Mouse (Mus musculus): ENCODE data around the gene Ccr7.
A peak's percentile ranks its signal among the peaks of the same experiment; 100 is the strongest.

The Ccr7 gene

DNA sequence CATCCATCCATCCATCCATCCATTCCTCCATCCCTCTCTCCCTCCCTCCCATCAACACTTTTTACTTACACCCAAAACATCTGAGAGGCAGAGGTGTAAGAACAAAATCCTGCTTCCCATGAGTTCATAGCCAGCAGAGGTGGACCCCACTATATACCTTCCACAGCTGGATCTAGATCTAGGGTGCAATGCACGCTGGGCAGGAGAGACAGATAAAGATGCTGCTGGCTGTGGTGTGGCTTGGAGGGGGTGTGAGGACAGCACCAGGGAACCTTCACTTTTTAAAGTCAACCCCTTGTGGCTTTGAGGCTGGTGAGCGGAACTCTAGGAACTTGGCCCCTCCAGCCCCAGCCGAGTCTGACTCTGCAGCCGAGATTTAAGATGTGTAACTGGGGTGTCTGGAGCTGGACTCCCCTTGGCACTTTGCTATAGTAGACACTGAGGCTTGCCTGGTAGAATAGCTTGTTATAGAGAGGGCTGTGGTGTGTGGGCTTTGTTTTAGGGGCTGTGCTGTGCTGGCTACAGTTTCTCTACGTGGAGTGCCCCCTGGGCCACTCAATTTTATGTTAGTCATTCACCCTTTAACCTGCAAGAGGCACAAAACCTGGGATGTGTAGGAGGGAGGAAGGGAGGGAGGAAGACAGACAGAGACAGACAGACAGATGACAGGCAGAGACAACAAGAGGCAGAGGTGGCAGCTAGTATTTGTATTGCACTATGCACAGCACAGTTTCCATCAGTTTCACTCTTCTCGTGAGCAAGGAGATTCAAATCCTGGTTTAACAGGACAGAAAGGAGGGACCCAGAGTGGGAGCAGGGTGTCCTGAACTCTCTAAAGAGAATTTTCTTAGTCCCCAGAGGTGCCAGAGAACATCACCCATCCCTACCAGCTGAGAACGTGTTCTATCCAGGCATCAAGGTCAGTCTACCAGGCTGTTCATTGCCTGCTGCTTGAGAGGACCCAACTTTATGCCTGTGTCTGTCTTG lies 817 bp downstream of the Ccr7 start:
- DNase-seq: no peak

DNA sequence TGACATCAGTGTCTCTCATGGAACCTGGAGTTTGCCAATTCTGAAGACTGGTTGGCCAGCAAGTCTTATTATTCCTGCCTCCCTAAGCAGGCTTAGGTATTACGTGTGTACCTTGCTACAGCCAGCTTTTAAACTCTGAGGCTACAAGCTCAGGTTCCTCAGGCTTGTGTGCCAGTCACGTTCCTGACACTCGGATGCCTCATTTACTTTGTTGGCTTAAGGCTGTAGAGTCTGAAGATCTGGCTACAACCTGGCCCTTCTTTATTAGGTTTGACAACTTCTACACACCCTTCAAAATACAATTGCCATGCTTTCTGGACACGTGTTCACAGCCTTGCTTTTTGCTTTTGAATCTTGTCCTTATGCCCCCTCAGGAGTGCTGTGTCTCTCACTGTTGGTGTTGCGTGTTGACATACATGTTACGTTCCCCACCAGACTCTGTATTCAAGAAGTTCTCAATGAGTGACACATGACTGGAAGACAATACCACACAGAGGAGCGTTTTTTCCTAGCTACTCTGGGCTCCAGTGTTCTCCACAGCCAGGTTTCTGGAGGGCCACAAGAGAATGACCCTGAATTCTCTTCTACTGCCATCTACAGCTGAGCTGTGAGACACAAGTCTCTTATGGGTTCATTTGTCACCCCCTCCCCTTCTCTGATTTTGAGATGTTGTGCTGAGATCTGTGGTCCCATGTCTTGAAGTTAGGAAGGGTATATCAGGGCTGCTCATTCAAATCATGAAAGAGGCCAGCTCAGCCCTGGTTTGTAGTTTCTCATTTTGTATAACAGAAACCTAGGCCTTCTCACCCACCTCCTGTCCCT lies 2.3 kb downstream of the Ccr7 start:
- DNase-seq: no peak

DNA sequence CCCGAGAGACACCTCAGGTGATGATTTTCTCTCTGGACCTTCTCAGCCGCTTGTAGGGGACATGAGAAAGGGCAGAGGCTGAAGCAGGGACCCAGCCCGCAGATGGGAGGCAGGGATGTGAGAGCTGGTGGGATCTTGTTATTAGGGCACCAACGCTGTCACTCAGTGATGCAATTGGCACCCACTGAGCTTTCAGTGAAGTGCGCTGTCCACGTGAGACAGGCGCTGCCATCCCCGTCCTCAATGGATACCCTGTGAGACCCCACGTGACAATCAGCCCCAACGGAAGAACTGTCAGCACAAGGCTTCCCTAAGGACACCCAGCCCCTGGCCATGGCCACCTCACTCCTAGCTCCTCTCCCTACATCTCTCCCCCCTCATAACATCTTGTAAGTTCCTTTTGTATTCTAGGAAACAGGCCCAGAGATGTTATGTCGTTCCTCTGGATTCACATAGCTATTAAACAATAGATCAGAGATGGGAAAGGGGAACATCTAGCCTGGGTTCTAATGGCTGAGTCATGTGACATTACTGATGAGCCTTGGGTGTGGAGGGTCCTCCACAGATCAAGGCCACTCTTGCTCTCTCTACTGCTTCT lies 3.4 kb downstream of the Ccr7 start:
- DNase-seq: no peak

DNA sequence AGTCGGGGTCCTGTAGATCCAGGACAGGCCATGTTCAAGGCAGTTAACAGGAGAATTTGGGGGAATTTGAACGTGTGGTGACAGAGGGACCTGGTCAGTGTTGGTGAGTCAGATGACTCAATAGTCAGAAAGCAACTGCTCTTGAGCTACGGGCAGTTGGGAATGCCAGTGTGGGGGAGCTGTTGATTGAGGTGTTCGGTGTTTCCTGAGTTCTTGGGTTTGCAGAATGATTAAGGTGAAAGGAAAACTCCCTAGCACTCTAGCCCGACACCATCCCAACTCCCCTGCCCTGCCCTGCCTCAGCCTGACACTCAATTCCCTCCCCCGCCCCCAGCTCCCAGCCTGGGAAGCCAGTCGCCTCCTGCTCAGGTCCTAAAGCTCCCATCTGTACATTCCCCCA lies 4.0 kb downstream of the Ccr7 start:
- DNase-seq: no peak

DNA sequence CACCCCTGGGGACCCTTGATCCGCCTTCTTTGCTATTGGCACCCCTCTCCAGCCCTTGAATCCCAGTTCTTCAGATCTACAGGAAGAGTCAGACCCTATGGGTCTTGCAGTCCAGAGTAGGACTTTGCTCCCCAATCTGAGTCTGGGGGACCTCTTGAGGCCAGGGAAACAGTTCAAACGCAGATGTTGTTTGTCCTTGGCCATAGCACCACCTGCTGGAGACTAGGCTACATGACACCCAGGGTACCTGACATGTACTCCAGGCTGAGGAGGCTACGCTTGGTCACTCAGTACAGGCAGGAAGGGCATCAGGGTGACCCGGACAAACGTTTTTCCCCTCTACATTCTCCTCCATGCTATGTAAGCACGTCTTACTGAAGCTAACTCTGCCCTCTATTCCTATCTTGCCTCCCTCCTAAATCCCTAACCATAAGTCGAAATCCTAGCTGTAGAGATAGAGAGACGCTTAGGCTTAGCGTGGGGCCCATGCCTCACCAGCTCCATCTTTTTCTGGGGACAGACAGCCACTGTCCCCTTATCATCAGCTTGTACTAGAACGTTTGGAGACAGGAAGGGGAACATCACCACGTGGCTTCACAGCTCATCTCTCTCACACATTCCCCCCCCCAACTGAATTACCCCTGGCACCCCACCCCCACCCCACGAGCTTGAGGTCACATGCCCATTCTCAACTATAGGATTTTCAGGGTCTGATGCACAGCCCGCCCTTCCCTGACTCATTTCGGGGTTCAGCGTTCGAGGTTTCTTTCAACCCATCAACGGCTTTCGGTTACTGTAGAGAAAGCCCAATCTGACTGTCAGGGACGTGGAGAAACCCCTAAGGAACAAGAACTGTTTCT lies 4.7 kb downstream of the Ccr7 start:
- DNase-seq: peak; percentile 68 to 78

DNA sequence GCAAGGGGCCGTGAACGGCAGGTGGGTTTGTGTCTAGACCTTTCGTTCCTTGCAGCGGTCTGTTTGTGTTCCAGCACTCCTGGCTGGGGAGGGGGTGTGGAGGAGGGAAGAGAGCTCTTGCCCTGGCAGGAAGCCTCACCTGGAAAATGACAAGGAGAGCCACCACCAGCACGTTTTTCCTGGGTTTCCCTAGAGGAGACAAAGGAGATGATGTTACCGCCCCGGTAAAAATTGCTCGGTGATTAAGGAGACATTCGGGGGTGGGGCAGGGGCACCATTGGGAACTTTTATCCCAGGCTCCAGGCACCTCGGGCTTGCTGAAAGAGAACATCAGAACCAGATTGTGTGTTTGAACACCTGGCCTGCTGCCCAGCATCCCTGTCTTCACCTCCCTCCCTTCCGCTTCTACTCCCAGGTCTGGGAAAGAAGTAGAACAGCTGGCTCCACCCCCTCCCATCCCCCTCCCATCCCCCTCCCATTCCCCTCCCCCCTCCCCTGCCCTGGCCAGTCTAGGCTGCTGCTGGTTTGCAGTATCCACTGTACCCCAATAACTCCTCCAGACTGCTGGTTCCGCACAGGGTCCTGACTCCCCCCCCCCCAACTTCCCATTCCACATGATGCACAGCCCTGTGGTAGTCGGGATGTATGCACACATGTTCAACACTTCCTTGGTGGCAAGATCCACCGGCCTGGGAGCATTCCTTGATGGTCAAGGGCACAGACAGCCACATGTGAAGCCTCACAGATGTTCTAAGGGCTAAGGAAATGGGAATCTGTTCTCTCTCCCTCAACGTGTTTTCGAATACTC lies 5.8 kb downstream of the Ccr7 start:
- no peak for DNase-seq

DNA sequence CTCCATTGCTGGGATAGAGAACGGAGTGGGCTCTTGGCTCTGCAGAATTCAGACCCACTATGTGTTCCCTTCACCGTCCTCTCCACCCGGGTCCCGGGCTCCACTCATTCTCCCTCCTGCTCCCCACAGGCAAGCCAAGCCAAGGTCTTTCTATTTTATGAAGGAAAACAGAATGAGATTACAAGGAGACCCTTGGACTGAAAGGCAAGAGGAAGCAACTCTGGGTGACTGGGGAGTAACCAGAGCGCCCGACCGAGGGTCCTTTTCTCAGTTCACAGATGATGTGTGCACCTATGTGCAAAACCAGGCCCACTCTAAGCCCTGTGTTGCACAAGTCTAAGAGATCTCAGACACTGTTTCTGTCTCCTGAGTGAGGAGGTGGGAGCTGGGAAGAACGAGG lies 6.5 kb downstream of the Ccr7 start:
- DNase-seq: no peak

DNA sequence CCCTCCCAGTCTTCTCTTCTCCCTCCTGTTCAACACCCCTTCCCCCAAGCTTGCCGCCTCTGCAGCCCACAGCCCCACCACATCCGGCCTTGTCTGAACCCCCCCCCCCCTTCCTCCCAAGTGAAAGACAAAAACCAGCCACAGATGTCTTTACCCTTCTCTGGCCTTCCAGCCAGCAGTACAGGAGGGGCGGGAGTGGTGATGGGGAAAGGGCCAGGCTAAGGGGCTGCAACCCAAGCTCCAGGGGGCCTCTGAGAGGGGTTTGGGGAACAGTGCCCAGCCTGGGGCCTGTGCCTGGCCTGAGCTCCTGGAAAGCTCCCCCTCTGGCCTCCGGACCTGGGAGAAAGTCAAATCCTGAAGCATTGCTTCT lies 7.0 kb downstream of the Ccr7 start:
- peak; percentile 67 to 75 for DNase-seq

DNA sequence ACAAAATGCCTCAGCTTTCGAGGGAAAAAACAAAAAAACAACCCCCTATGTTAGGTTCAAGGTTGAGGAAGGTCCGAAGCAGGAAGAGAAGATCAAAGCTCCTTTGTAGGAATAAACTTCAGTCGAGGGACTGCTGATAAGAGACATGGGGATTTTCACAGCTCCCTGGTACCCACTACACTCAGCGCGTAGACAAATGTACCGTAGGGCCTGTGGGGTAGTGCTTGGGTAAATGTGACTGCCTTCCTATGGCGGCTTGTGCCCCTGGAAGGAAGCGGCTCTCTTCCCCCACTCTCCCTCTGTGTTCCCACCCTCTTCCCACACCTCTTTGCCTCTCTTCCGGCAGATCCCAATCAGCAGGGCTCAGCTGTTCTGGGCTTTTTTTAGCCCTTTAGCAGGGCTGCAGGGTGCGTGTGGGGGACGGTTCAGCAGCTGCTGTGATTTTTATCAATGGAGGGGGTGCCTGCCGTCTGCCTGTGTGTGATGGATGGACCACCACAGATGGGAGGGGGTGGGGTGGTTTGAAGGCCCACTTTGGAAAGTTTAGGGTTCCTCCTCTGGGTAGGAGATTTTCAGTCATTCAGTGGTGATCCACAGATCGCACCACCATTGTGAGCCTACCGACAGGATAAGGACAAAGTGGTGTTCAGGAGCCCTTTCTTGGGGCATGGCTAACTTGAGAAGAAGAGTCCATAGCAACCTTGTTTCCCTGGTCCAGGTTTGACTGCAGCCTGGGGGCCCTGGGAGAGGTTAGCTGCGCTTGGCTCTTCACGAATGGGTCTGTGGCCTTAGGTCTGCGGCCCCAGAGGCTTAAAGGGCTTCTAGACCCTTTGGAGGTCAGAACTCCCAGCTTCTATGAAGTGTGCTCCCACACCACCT lies 7.6 kb downstream of the Ccr7 start:
- DNase-seq: peak in 1 of 2 experiments; percentile 52

DNA sequence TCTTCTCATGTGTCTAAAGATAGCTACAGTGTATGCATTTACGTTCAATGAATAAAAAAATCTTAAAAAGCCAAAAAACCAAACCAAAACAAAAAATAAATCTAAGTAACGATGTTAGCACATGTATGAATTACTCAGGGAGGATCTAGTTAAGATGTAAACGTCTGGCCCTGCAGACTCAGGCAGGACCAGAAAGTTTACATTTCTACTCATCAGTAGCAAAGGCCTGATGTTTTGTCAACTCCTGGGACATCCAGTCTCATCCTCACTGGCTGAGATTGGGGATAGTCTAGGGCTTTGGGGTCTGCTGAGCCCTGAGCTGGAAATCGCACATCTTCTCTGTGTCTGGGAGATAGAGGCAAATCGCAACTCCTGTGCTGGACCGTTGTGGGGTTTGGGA lies 8.3 kb downstream of the Ccr7 start:
- no peak for DNase-seq

DNA sequence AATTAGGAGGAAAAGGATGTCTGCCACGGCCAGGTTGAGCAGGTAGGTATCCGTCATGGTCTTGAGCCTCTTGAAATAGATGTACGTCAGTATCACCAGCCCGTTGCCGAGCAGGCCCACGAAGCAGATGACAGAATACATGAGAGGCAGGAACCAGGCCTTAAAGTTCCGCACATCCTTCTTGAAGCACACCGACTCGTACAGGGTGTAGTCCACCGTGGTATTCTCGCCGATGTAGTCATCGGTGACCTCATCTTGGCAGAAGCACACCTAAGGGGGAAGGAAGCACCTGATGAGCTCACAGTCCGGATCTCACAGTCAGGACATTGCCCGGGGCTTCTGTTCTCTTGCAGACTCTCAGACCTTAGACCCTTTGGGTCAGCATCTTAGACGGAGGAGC lies 9.1 kb downstream of the Ccr7 start:
- no peak for DNase-seq

DNA sequence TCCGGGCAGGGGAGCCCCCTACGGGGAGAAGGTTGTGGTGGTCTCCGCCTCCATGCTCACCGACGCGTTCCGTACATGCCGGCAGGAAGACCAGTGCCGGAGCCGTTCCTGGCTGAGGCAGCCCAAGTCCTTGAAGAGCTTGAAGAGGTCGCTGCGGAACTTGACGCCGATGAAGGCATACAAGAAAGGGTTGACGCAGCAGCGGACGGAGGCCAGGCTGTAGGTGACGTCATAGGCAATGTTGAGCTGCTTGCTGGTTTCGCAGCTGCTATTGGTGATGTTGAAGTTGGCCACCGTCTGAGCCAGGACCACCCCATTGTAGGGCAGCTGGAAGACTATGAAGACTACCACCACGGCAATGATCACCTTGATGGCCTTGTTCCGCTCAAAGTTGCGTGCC lies 9.9 kb downstream of the Ccr7 start:
- DNase-seq: no peak

DNA sequence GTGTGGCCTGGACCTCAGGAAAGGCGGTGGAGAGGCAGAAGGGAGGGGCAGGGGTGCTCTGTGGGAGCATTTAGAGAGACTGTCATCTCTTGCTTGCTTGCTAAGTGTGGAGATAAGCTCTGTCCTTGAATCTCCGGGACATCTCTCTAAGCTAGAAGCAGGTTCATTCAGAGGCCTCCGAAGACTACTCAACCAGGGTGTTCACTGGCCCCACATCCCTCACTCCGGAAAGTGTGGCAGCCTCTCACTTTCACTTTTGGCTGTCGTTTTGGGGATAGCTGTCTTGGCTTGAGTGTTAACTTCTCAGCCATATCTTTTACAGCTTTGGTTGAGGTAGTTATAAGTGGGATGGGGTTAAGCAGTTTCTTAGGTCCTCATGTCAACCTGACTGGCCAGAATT lies 10.4 kb downstream of the Ccr7 start:
- DNase-seq: no peak

DNA sequence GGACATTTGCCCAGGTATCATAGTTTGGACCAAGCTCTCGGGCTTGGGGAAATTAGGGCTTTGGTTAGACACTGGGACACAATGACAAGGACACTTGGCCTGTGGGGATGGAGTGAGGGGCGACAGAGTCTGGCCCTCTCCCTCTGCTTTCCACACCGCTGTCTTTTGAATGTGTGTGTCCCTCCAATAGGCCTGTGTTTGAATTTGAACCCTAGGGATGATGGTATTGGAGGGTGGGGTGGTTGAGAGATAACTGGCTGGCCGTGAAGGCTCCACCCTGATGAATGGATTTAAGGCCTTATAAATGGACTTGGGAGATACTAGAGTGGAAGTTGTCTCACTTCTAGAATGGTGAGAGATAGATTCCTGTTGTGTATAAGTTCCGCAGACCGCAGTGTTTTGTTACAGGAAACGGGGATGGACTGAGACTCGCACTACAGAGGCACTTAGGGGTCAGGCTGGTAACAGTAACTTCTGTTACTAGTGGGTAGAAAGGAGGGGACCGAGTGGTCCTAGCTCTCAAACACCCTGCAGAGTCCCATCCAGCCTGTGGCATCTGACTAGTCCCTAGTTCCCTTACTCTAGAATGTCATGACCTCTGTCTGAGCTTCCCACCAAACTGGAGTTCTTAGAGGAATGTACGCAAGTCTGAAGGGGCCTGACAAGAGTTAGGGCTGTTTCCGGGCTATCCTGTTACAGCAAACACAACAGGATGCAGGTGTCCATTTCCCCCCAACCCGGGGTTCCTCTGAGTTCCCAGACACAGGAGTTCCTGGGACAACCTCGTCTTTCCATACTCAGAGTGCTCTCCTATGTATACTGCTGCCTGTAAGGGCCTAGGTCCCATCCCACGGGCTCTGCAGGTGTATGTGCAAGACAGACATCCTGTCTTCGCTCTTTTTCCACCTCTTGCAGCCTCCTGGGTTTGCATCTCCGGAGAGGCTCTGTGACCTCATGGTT lies 11.5 kb downstream of the Ccr7 start:
- peak in 1 of 2 experiments; percentile 59 for DNase-seq

DNA sequence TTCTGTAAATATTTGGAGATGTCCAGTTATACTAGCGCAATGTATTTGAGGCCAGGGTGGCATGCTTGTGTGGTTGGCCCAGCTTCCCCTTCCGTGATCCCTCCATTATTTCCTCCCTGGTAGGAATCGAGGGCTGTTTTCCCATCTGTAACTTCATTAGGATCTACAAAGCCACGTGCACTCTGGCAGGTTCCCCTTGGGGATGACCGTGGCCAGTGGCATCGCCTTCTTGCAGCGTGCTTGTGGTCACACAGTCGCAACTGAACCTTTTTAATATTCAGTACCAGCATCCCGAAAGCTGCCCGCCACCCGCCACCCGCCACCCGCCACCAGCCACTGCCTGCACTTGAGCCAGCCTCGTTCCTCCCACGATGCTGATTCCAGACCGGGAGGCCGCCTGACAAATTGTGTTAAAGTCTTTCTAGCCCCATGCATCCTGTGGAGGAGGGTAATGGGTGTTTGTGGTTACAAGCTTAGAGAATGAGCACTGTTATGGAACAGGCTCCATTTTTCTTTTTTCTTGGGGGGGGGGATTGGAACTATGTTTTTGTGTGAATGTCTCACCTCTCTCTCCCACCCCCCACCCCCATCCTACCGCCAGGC lies 12.3 kb downstream of the Ccr7 start:
- no peak for DNase-seq

DNA sequence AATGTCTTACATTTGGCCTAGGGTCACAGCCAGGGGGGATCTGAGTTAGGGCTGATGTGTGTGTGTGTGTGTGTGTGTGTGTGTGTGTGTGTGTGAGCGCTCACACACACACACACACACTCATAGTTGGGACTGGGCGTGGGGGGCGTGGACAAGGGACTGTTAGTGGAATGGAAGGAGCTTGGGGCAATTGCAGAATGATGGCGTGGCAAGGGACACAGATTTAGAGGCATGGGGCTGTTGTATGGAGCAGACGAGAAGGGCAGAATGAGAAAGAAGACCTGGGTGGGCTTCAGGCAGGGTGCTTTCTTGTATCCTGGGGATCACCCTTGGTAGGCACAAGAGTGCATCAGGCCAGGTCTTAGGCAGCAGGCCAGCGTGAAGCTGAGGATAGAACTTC lies 12.8 kb downstream of the Ccr7 start:
- no peak for DNase-seq

DNA sequence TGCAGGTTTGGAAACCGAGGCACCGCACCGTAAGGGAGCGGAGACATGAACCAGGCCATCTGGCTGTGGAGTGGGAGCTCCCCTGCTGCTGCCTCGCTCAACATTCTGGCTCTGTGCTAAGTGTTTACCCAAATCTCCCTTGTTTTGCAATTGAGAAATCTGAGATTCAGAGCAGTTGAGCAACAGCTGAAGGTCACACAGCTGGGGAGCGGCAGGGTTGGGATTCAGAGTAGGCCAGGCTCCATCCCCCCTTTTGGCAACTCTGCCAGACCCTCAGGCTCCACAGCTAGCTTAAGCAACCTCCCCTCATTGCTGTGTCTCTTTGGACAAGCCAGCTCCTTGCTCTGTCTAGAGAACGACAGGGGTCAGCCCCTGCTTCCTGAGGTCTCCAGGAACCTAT lies 13.3 kb downstream of the Ccr7 start:
- no peak for DNase-seq

DNA sequence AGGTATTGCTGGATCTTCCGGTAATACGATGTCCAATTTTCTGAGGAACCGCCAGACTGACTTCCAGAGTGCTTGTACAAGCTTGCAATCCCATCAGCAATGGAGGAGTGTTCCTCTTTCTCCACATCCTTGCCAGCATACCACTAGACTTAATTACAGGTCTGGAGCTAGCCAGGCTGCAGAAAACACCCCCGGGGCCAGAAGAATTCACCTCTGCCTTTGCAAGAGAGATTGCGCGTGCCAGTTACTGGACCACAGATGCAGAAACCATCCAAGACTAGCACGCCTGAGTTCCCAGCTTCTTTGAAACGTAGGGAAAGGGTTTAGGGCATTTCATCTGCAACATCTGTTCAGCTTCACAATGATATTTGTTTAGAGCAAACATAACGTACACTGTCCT lies 15.9 kb downstream of the Ccr7 start:
- DNase-seq: no peak

DNA sequence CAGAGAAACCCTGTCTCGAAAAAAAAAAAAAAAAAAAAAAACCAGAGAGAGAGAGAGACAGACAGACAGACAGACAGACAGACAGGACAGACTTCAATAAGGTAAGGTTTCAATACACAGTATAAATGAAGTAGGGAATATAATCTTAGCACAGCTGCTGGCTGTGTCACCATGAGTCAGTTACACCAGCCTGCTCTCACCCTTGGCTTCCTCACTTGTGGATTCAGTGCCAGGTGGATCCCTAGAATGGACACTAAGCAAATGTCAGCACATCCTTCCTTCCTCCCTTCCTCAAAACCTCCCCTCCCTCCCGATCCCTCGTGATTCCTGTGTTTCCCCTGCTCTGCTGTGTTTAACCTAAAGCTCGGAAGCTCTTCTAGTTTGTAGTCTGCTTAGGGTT lies 17.5 kb downstream of the Ccr7 start:
- no peak for DNase-seq

All from thymus, adult 18-20 months (tissue).